Mouse (Mus musculus) limb, embryonic 10.5 days (tissue): ENCODE results near the gene Abcc5. TPM values are rescaled to one million over a fixed set of nuclear protein-coding genes. Genes with fewer than 3 reads are reported as not detected.

Experiments used
- DNase-seq: peaks from one replicate; pipeline ENCODE4 v3.0.0-alpha.2; 2017; ENCODE audit warnings: low spot score
- H3K27ac ChIP-seq: fragments of 300-500 bp; sonication (generic); 2 replicates; pipeline ENCODE4 v1.5.1; 2016; ENCODE audit warnings: mild to moderate bottlenecking
- H3K27me3 ChIP-seq: fragments of 300-500 bp; sonication (generic); 2 replicates; pipeline ENCODE4 v1.6.1; 2016; ENCODE audit warnings: low read depth, mild to moderate bottlenecking; ENCODE audit not compliant: poor library complexity, severe bottlenecking
- H3K36me3 ChIP-seq: fragments of 300-500 bp; sonication (generic); 2 replicates; pipeline ENCODE4 v1.6.1; 2016; ENCODE audit warnings: mild to moderate bottlenecking, moderate library complexity
- H3K4me1 ChIP-seq: fragments of 300-500 bp; sonication (generic); 2 replicates; pipeline ENCODE4 v1.6.1; 2016
- H3K4me3 ChIP-seq: fragments of 300-500 bp; sonication (generic); 2 replicates; pipeline ENCODE4 v1.5.1; 2016; ENCODE audit warnings: mild to moderate bottlenecking, moderate library complexity
- H3K9me3 ChIP-seq: fragments of 300-500 bp; sonication (generic); replicated peaks from 2 replicates; pipeline ENCODE4 v1.6.1; 2016; ENCODE audit warnings: mild to moderate bottlenecking
- WGBS: fragments of 180-500 bp; shearing (Covaris S2); methylation state at CpG from one replicate; pipeline ENCODE4 v1.1.7; 2016; 5-methylcytosine and 5-hydroxymethylcytosine counted together
- polyA plus RNA-seq: library from polyadenylated mRNA; unstranded; fragments of >200 nt; fragmentation: Nextera tagmentation; extraction: Ambion mirVana; gene quantifications from 2 replicates; pipeline ENCODE4 v1.2.1, GENCODE M21; 2016

Gene Abcc5
- polyA plus RNA-seq, 1 experiment from 2014 or later = 62.0 TPM

DNA sequence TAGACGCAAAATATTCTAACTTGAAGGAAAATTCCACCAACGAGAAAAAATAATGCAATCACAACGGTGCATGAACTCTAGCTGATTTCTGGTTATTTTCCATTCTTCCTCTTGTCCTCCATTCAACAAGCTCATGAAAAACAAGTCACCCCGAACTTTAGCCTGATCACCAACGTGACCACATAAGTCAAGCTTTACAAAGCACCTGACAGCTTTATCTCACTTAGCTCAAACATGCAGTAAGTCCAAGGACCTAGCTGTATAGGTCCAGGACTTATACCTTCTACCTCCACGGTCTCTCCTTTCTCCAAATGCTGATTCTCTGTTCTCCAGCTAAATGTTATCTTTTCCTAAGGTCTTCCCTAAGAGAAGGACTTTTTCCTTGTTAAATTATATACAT is 10.4 kb downstream of the Abcc5 start:
- Histone ChIP-seq H3K36me3 (peaks cover 29% of the 10 kb centered on the region; the same call in 1 of the 2 replicates), H3K4me3 (no peak overlapping the region), H3K9me3 (no peaks in the 10 kb centered on the region), H3K27me3 (no peaks in the 10 kb centered on the region), H3K4me1 (no peaks in the 10 kb centered on the region), H3K27ac (no peak overlapping the region)
- WGBS = 90% methylated on average over 6 of the region's 6 CpGs
- no peak for DNase-seq

DNA sequence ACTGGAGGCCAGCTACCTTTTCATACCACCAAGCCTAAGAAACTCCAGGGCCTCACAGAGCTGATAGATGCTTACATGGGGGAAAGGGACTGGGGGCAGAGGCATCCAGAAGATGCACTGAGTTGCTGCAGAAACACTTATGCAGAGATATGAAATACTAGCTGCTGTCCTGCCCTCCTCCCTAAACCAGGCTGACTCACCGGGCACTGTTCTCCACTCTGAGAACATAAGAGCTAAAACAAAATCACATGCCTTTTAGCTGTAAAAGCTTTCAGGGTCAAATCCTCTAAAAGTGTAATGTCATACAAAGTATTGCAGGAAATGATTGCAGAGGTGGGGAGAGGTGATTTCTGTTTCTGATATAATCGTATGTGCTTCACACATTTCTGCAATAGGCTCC is 11.0 kb downstream of the Abcc5 start:
- 90% methylated on average over 2 of the region's 2 CpGs for WGBS
- Histone ChIP-seq H3K9me3 (no peaks in the 10 kb centered on the region), H3K4me3 (no peak overlapping the region), H3K27me3 (no peaks in the 10 kb centered on the region), H3K4me1 (no peaks in the 10 kb centered on the region), H3K36me3 (peaks cover 25% of the 10 kb centered on the region; the same call in 1 of the 2 replicates), H3K27ac (no peak overlapping the region)
- no peak for DNase-seq

DNA sequence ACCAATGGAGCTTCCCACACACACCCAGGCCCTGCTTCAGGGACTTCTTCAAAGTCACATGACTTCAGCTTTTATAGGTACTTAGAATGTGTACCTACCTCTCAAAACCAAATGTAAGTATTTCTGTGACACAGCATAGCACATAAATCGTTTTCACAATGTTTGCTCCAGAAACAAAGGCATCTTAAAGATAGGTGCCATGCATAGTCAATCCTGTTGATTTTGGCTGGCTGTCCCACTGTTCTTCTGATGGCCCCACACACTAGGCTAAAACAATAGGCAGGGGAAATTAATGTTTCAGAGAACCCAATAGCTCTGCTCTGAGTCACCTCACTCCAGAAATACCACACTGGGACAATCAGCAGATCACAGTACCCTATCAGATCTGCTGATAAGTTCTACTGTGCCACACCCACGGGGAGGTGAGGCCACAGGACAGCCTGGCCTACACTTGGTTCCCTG is 12.3 kb downstream of the Abcc5 start:
- Histone ChIP-seq H3K9me3 (no peaks in the 10 kb centered on the region), H3K36me3 (peaks cover 19% of the 10 kb centered on the region; the same call in 1 of the 2 replicates), H3K27me3 (no peaks in the 10 kb centered on the region), H3K27ac (no peak overlapping the region), H3K4me1 (no peaks in the 10 kb centered on the region), H3K4me3 (no peak overlapping the region)
- WGBS = 79% methylated on average over 2 of the region's 2 CpGs
- no peak for DNase-seq

DNA sequence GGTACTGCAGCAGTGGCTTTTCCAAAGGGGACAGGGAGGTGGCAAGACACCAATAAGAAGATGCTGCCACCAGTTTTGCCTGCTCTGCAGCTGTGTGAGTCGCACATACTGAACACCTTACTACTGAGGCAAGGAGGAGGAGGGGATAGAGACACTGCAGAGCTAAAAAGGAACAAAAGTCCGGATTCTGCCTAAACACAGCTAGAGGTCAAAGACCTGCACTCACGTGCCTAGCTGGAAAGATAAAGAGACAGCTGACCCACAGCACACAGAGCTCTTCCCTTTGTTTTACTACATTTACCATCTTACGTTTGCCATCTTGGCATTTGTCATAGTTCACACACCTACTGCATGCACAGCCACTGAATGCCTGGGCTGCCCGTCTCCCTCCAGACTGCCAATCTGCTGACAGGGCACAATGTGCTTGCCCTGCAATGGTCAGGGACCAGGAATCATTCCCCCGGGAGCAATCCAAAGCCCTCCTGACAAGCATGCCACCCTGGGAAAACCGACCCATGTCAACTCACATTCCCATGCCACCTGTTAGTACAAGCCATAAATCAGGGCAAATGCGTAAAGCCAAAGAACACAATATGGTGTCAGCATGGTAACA is 14.1 kb downstream of the Abcc5 start:
- no peak overlapping the region for H3K4me3 ChIP-seq
- no peak overlapping the region for H3K27ac ChIP-seq
- 86% methylated on average over 8 of the region's 8 CpGs for WGBS
- H3K36me3 ChIP-seq = peaks cover 12% of the 10 kb centered on the region; the same call in 1 of the 2 replicates
- no peaks in the 10 kb centered on the region for H3K27me3 ChIP-seq
- no peaks in the 10 kb centered on the region for H3K4me1 ChIP-seq
- no peak for DNase-seq
- H3K9me3 ChIP-seq = no peaks in the 10 kb centered on the region

GRCm38 (mm10) chr16:20405335-20405734 is 20.9 kb downstream of the Abcc5 start:
- H3K27me3 ChIP-seq = no peaks in the 10 kb centered on the region
- no peaks in the 10 kb centered on the region for H3K4me1 ChIP-seq
- WGBS = 89% methylated on average over 4 of the region's 4 CpGs
- H3K36me3 ChIP-seq = peaks cover 41% of the 10 kb centered on the region
- H3K4me3 ChIP-seq = no peak overlapping the region
- no peak for DNase-seq
- H3K27ac ChIP-seq = no peak overlapping the region
- H3K9me3 ChIP-seq = no peaks in the 10 kb centered on the region

- Histone ChIP-seq H3K4me3 (no peak overlapping the region), H3K36me3 (peaks cover 59% of the 10 kb centered on the region), H3K9me3 (no peaks in the 10 kb centered on the region), H3K27me3 (no peaks in the 10 kb centered on the region), H3K27ac (no peak overlapping the region), H3K4me1 (no peaks in the 10 kb centered on the region)
- no peak for DNase-seq
- 92% methylated on average over 2 of the region's 2 CpGs for WGBS
Measured at GRCm38 (mm10) chr16:20403327-20403726, 22.9 kb downstream of the Abcc5 start.

- peaks cover 65% of the 10 kb centered on the region for H3K36me3 ChIP-seq
- WGBS = 91% methylated on average over 3 of the region's 3 CpGs
- H3K9me3 ChIP-seq = no peaks in the 10 kb centered on the region
- no peak overlapping the region for H3K27ac ChIP-seq
- no peak overlapping the region for H3K4me3 ChIP-seq
- H3K4me1 ChIP-seq = no peaks in the 10 kb centered on the region
- DNase-seq = no peak
- H3K27me3 ChIP-seq = no peaks in the 10 kb centered on the region
Measured at GRCm38 (mm10) chr16:20401592-20401991, 24.6 kb downstream of the Abcc5 start.

GRCm38 (mm10) chr16:20400707-20401591 is 25.2 kb downstream of the Abcc5 start:
- no peak overlapping the region for H3K4me3 ChIP-seq

GRCm38 (mm10) chr16:20396851-20397250 is 29.3 kb downstream of the Abcc5 start:
- Histone ChIP-seq H3K9me3 (no peaks in the 10 kb centered on the region), H3K27me3 (no peaks in the 10 kb centered on the region), H3K27ac (no peak overlapping the region), H3K4me1 (no peaks in the 10 kb centered on the region), H3K4me3 (no peak overlapping the region), H3K36me3 (peaks cover 67% of the 10 kb centered on the region)
- WGBS = 92% methylated on average over 10 of the region's 10 CpGs
- no peak for DNase-seq

More at GRCm38 (mm10) chr16:20400707-20401591, 25.2 kb downstream of the Abcc5 start:
- WGBS = 93% methylated on average over 12 of the region's 12 CpGs
- no peaks in the 10 kb centered on the region for H3K4me1 ChIP-seq
- peaks cover 70% of the 10 kb centered on the region for H3K36me3 ChIP-seq
- no peak overlapping the region for H3K27ac ChIP-seq
- no peaks in the 10 kb centered on the region for H3K9me3 ChIP-seq
- H3K27me3 ChIP-seq = no peaks in the 10 kb centered on the region
- DNase-seq = no peak

DNA sequence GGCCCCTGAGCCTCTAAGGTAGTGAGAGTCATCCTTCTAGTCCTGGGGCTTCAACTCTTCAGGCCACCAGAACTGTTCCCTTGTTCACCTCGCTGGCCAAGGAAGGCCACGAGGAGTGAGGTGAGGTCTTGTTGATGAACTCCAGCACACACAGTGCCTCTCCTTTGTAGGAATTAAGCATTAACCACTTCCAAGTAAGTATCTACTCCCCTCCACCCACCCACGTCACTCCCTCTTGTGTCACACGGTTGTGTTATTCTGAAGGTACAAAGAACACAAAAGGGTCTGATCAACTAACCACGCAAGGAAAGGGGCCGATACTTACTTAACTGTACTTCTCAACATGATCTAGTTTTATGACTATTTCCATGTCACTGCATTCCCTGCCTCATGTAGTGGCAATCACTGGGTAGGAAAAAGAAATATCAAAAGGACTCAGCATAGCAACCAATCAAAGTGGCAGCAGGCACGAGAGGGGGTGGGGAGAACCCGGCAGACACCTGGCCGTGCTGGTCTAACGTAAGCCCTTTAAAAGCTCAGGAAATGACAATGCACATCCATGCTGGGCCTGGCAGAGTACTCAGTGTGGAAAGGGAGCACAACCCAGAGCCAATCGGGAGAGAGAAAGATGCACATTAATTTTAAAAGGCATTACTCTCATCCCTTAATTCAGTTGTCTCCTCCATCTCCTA is 30.8 kb downstream of the Abcc5 start:
- WGBS = 90% methylated on average over 11 of the region's 11 CpGs
- H3K36me3 ChIP-seq = peaks cover 69% of the 10 kb centered on the region
- H3K4me1 ChIP-seq = no peaks in the 10 kb centered on the region
- H3K27me3 ChIP-seq = no peaks in the 10 kb centered on the region
- no peaks in the 10 kb centered on the region for H3K9me3 ChIP-seq
- H3K4me3 ChIP-seq = no peak overlapping the region
- no peak overlapping the region for H3K27ac ChIP-seq
- no peak for DNase-seq

DNA sequence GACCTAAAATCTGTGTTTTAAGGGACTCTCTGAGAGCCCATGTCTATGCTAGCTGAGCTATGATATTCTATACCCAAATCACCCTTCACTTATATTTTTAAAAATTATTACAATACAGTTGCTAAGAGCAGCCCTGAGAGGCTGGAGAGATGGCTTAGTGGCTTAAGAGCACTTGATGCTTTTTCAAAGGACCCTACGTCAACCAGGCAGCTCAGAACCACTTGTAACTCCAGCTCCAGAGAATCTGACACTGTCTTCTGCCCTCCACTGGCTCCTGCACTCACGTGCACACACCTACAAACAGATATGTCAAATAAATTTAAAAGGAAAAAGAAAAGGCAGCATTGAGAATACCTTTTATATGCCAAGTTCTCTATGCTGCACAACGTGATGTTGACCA is 34.4 kb downstream of the Abcc5 start:
- peaks cover 72% of the 10 kb centered on the region for H3K36me3 ChIP-seq
- whole genome bisulfite sequencing = 88% methylated on average over 3 of the region's 3 CpGs
- DNase-seq = no peak
- H3K9me3 ChIP-seq = no peaks in the 10 kb centered on the region
- no peak overlapping the region for H3K27ac ChIP-seq
- no peaks in the 10 kb centered on the region for H3K27me3 ChIP-seq
- no peaks in the 10 kb centered on the region for H3K4me1 ChIP-seq
- no peak overlapping the region for H3K4me3 ChIP-seq

GRCm38 (mm10) chr16:20390233-20390632 is 36.0 kb downstream of the Abcc5 start:
- H3K27ac ChIP-seq = no peak overlapping the region
- no peaks in the 10 kb centered on the region for H3K27me3 ChIP-seq
- no peaks in the 10 kb centered on the region for H3K4me1 ChIP-seq
- 72% methylated on average over 6 of the region's 6 CpGs for WGBS
- DNase-seq = no peak
- no peaks in the 10 kb centered on the region for H3K9me3 ChIP-seq
- no peak overlapping the region for H3K4me3 ChIP-seq
- peaks cover 62% of the 10 kb centered on the region for H3K36me3 ChIP-seq

DNA sequence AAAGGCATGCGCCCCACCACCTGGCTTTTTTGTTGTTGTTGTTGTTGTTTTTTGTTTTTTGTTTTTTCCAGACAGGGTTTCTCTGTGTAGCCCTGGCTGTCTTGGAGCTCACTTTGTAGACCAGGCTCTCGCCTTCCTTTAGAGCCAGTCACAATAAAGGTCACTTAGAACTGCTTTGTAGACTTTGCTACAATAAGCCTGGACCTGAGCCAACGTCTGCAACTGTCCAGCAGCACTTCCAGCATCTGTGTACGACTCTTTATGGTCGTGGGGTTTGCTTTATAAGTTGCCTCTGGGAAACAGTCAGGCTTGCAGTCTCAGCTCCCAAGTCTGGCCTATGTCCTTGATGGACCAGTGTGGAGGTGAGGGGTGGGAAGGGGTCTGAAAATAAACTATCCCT is 45.2 kb downstream of the Abcc5 start:
- no peaks in the 10 kb centered on the region for H3K27me3 ChIP-seq
- no peaks in the 10 kb centered on the region for H3K9me3 ChIP-seq
- H3K27ac ChIP-seq = no peak overlapping the region
- no peak overlapping the region for H3K4me3 ChIP-seq
- WGBS = 87% methylated on average over 5 of the region's 5 CpGs
- no peak for DNase-seq
- H3K36me3 ChIP-seq = peaks cover 41% of the 10 kb centered on the region
- no peaks in the 10 kb centered on the region for H3K4me1 ChIP-seq
